Mouse (Mus musculus): ENCODE results near the gene Wsb1. TPM values are rescaled to one million over a fixed set of nuclear protein-coding genes. Genes with fewer than 3 reads are reported as not detected.

Gene Wsb1
- polyA plus RNA-seq, 1 experiment from 2014 or later = 517 TPM

- H3K9me3 ChIP-seq = no peaks in the 10 kb centered on the region
- no peaks in the 10 kb centered on the region for H3K27me3 ChIP-seq
- H3K4me1 ChIP-seq (replicated peaks) = no peaks in the 10 kb centered on the region
- no peak overlapping the region for H3K4me3 ChIP-seq (replicated peaks)
- H3K36me3 ChIP-seq = no peaks in the 10 kb centered on the region
- no peak for ATAC-seq
- no peak overlapping the region for H3K27ac ChIP-seq
- WGBS = 86% methylated on average over 10 of the region's 10 CpGs
- H3K4me2 ChIP-seq (replicated peaks) = no peak overlapping the region
- no peak overlapping the region for H3K9ac ChIP-seq (replicated peaks)
Observed at GRCm38 (mm10) chr11:79207691-79208090, 46.8 kb downstream of the Wsb1 start.

GRCm38 (mm10) chr11:79204444-79204843, 50.0 kb downstream of the Wsb1 start:
- H3K4me1 ChIP-seq (replicated peaks) = peaks cover 4% of the 10 kb centered on the region; the same call in 1 of the 2 replicates
- H3K27me3 ChIP-seq = no peaks in the 10 kb centered on the region
- H3K4me3 ChIP-seq (replicated peaks) = no peak overlapping the region
- H3K9me3 ChIP-seq = no peaks in the 10 kb centered on the region
- H3K4me2 ChIP-seq (replicated peaks) = no peak overlapping the region
- H3K9ac ChIP-seq (replicated peaks) = no peak overlapping the region
- H3K36me3 ChIP-seq = no peaks in the 10 kb centered on the region
- no peak for ATAC-seq
- H3K27ac ChIP-seq = no peak overlapping the region
- WGBS = 77% methylated on average over 3 of the region's 3 CpGs

DNA sequence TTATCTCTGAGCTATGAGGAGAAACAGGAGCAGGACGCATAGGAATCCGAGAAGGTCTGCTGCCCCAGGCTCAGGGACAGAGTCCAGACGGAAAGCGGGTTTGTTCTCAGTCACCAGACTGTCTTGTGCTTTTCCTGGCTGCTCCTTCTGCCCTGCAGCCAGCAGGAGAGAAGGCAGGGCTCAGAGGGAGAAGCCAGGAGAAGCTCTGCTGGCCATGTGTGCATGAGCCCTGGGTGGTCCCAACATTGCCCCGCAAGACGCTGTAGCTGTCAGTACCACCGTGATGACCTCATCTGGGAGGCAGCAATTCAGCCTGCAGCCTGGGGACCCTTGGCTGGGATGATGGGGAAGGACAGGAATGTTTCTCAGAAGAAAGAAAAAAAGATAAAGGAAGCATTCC, 54.0 kb downstream of the Wsb1 start:
- ATAC-seq = no peak

GRCm38 (mm10) chr11:79198562-79198961, 55.9 kb downstream of the Wsb1 start:
- no peak overlapping the region for H3K27ac ChIP-seq
- ATAC-seq = no peak
- 97% methylated on average over 4 of the region's 4 CpGs for WGBS
- no peak overlapping the region for H3K9ac ChIP-seq (replicated peaks)
- no peak overlapping the region for H3K4me3 ChIP-seq (replicated peaks)
- H3K4me1 ChIP-seq (replicated peaks) = peaks cover 4% of the 10 kb centered on the region; the same call in 1 of the 2 replicates
- H3K27me3 ChIP-seq = no peaks in the 10 kb centered on the region
- no peaks in the 10 kb centered on the region for H3K36me3 ChIP-seq
- no peaks in the 10 kb centered on the region for H3K9me3 ChIP-seq
- no peak overlapping the region for H3K4me2 ChIP-seq (replicated peaks)

More for the DNA sequence above, 54.0 kb downstream of the Wsb1 start:
- Histone ChIP-seq H3K27ac (no peak overlapping the region), H3K27me3 (no peaks in the 10 kb centered on the region), H3K4me1 (replicated peaks) (peaks cover 4% of the 10 kb centered on the region; the same call in 1 of the 2 replicates), H3K9ac (replicated peaks) (no peak overlapping the region), H3K4me3 (replicated peaks) (no peak overlapping the region), H3K36me3 (no peaks in the 10 kb centered on the region), H3K4me2 (replicated peaks) (no peak overlapping the region), H3K9me3 (no peaks in the 10 kb centered on the region)
- 53% methylated on average over 7 of the region's 7 CpGs for WGBS

- Histone ChIP-seq H3K27me3 (no peaks in the 10 kb centered on the region), H3K4me1 (replicated peaks) (peaks cover 4% of the 10 kb centered on the region; the same call in 1 of the 2 replicates), H3K9ac (replicated peaks) (no peak overlapping the region), H3K9me3 (no peaks in the 10 kb centered on the region), H3K4me2 (replicated peaks) (no peak overlapping the region), H3K27ac (no peak overlapping the region), H3K4me3 (replicated peaks) (no peak overlapping the region), H3K36me3 (no peaks in the 10 kb centered on the region)
- WGBS = 92% methylated on average over 6 of the region's 6 CpGs
- no peak for ATAC-seq
Observed at GRCm38 (mm10) chr11:79197846-79198235, 56.6 kb downstream of the Wsb1 start.

DNA sequence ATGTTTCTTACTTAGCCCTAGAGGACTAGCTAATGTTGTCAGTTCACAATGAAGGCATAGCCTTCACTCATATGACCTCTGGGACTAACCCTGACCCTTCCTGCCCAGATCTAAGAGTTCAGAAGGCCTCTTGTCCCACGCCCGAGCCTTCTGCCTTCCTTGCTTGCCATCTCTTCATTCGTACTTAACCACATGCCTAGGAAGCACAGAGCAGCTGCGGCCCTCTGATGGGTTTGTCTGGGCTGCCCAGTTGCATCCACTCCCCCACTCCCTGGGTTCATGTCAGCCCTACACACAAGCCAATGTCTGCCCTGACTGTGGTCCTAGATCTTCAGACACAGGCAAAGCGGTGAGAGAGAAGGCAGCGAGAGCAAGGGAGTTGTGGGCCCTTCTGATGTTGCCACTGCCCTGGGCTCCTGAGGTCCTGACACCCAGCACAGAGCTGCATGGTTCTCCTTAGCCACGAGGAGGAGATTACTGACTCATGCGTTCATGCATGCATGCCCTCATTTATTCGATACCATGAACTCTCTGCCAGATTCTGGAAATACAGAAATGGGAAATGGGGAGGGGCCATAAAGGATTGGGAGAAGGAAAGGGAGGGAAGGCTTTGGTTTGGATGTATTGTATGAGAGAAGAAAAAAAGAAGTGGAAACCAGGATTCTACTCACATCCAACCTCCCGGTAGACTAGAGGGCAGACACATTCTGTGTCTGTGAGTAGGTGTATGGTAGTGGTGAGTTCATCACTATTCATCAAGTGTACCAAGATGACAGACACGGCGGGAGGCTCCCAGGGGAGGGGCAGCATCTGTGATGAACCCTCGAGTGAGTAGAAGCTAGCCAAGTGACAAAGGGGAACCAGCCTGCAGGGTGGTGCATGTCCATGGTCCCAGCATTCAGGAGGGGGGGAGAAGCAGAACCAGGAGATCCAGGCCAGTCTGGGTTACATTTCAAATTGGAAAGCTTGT, 57.3 kb downstream of the Wsb1 start:
- no peak for ATAC-seq
- H3K4me2 ChIP-seq (replicated peaks) = no peak overlapping the region
- 60% methylated on average over 13 of the region's 13 CpGs for WGBS

GRCm38 (mm10) chr11:79196196-79196869, 58.1 kb downstream of the Wsb1 start:
- no peak for ATAC-seq
- 66% methylated on average over 3 of the region's 3 CpGs for WGBS
- H3K36me3 ChIP-seq = no peaks in the 10 kb centered on the region
- H3K4me2 ChIP-seq (replicated peaks) = no peak overlapping the region
- H3K4me1 ChIP-seq (replicated peaks) = peaks cover 4% of the 10 kb centered on the region; the same call in 1 of the 2 replicates
- no peak overlapping the region for H3K27ac ChIP-seq
- no peak overlapping the region for H3K4me3 ChIP-seq (replicated peaks)
- H3K9ac ChIP-seq (replicated peaks) = no peak overlapping the region
- no peaks in the 10 kb centered on the region for H3K27me3 ChIP-seq
- H3K9me3 ChIP-seq = no peaks in the 10 kb centered on the region

More for the DNA sequence above, 57.3 kb downstream of the Wsb1 start:
- no peaks in the 10 kb centered on the region for H3K36me3 ChIP-seq
- peaks cover 4% of the 10 kb centered on the region; the same call in 1 of the 2 replicates for H3K4me1 ChIP-seq (replicated peaks)
- no peaks in the 10 kb centered on the region for H3K27me3 ChIP-seq
- H3K9me3 ChIP-seq = no peaks in the 10 kb centered on the region
- no peak overlapping the region for H3K4me3 ChIP-seq (replicated peaks)
- H3K9ac ChIP-seq (replicated peaks) = no peak overlapping the region
- H3K27ac ChIP-seq = no peak overlapping the region

DNA sequence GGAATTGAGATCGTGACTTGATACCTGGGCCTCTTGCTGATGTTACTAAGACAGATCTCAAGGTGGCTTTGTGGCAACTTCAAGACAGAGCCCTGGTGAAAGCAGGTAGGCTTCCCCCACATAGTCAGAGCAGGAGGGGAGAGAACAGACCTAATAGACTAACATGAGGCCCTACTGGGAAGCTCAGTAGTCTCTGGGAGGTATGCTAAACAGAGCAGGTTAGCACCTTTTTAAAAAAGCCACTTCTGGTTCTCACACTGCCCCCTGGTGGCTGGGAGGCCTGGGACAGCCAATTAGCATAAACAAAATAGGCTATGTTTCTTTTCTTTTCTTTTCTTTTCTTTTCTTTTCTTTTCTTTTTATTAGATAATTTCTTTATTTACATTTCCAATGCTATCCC, 62.3 kb downstream of the Wsb1 start:
- 97% methylated on average over 1 of the region's 1 CpGs for WGBS
- H3K36me3 ChIP-seq = no peaks in the 10 kb centered on the region
- no peak for ATAC-seq
- H3K9ac ChIP-seq (replicated peaks) = no peak overlapping the region
- H3K9me3 ChIP-seq = no peaks in the 10 kb centered on the region
- no peaks in the 10 kb centered on the region for H3K27me3 ChIP-seq
- no peak overlapping the region for H3K4me2 ChIP-seq (replicated peaks)
- no peak overlapping the region for H3K27ac ChIP-seq
- no peaks in the 10 kb centered on the region for H3K4me1 ChIP-seq (replicated peaks)
- H3K4me3 ChIP-seq (replicated peaks) = no peak overlapping the region

DNA sequence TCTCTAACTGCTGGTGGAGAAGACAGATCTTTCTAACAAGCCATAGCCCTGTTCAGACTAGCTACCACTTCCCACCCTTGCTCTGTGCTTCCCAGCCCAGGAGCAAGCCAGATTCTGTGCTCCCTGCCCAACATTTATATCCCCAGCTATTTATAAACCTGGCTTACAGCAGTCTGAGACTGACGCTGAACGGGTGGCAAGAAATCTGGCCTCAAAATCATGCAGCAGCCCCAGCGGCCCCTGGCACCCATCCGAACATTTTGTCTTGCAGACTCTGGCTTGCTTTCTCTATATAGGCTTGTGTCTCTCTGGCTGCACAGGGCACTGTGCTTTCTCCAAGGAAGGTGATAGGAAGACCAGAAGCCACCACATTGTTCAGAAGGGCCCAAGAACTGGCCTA, 63.3 kb downstream of the Wsb1 start:
- 88% methylated on average over 4 of the region's 4 CpGs for WGBS
- H3K27me3 ChIP-seq = no peaks in the 10 kb centered on the region
- H3K9me3 ChIP-seq = no peaks in the 10 kb centered on the region

GRCm38 (mm10) chr11:79190257-79190656, 64.2 kb downstream of the Wsb1 start:
- no peaks in the 10 kb centered on the region for H3K4me1 ChIP-seq (replicated peaks)
- H3K27ac ChIP-seq = no peak overlapping the region
- no peak overlapping the region for H3K4me3 ChIP-seq (replicated peaks)
- 97% methylated on average over 2 of the region's 2 CpGs for WGBS
- no peaks in the 10 kb centered on the region for H3K27me3 ChIP-seq
- H3K9me3 ChIP-seq = no peaks in the 10 kb centered on the region
- no peak overlapping the region for H3K4me2 ChIP-seq (replicated peaks)
- no peak for ATAC-seq
- H3K9ac ChIP-seq (replicated peaks) = no peak overlapping the region
- no peaks in the 10 kb centered on the region for H3K36me3 ChIP-seq

More for the DNA sequence above, 63.3 kb downstream of the Wsb1 start:
- Histone ChIP-seq H3K36me3 (no peaks in the 10 kb centered on the region), H3K4me2 (replicated peaks) (no peak overlapping the region), H3K4me1 (replicated peaks) (no peaks in the 10 kb centered on the region), H3K27ac (no peak overlapping the region), H3K9ac (replicated peaks) (no peak overlapping the region), H3K4me3 (replicated peaks) (no peak overlapping the region)
- no peak for ATAC-seq
